Mouse (Mus musculus): Measurements from ENCODE around the gene Zfp507. TPM values are rescaled to one million over a fixed set of nuclear protein-coding genes. Genes with fewer than 3 reads are reported as not detected.
A peak's percentile ranks its signal among the peaks of the same experiment; 100 is the strongest.

Zfp507 gene
- polyA plus RNA-seq, 1 experiment from 2014 or later = 8.8 TPM

DNA sequence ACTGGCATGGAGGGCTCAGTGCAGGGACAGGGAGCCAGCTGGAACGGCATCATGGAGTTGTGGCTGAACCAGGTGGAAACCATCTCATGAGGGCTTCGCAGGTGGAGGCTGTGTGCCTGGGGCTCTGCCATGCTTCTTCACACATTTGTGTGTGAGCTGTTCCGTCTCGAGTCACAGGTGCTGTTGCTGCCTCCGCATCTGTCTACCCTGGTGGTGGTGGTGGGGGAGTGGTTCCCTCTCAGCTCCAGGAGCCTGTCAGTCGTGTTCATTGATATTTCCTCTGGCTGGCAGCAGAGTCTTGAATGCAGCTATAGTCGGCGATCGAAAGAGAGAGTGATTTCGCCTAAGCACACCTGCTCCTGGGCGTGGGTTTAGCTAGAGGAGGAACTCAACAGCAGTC is 10.5 kb upstream of the Zfp507 start:
- Histone ChIP-seq H3K27me3 (replicated peaks) (peaks cover 21% of the 10 kb centered on the region; the same call in 1 of the 2 replicates), H3K27ac (no peak overlapping the region), H3K36me3 (no peaks in the 10 kb centered on the region), H3K4me2 (no peak overlapping the region), H3K4me3 (no peak overlapping the region), H3K4me1 (no peaks in the 10 kb centered on the region), H3K9me3 (replicated peaks) (no peaks in the 10 kb centered on the region), H3K9ac (no peak overlapping the region)
- 65% methylated on average over 11 of the region's 11 CpGs for WGBS (ENCODE audit: insufficient replicate concordance)
- ATAC-seq = no peak

GRCm38 (mm10) chr7:35810736-35811135 is 7.9 kb upstream of the Zfp507 start:
- H3K4me3 ChIP-seq = no peak overlapping the region
- peaks cover 21% of the 10 kb centered on the region; the same call in 1 of the 2 replicates for H3K27me3 ChIP-seq (replicated peaks)
- no peak overlapping the region for H3K27ac ChIP-seq
- no peaks in the 10 kb centered on the region for H3K36me3 ChIP-seq
- no peak for ATAC-seq
- 29% methylated on average over 8 of the region's 8 CpGs for WGBS (ENCODE audit: insufficient replicate concordance)
- no peaks in the 10 kb centered on the region for H3K9me3 ChIP-seq (replicated peaks)
- no peak overlapping the region for H3K4me2 ChIP-seq
- no peaks in the 10 kb centered on the region for H3K4me1 ChIP-seq
- no peak overlapping the region for H3K9ac ChIP-seq

- H3K27me3 ChIP-seq (replicated peaks) = peaks cover 22% of the 10 kb centered on the region
- no peak for ATAC-seq
- no peak overlapping the region for H3K27ac ChIP-seq
Measured at GRCm38 (mm10) chr7:35804206-35804605, 1.4 kb upstream of the Zfp507 start.

DNA sequence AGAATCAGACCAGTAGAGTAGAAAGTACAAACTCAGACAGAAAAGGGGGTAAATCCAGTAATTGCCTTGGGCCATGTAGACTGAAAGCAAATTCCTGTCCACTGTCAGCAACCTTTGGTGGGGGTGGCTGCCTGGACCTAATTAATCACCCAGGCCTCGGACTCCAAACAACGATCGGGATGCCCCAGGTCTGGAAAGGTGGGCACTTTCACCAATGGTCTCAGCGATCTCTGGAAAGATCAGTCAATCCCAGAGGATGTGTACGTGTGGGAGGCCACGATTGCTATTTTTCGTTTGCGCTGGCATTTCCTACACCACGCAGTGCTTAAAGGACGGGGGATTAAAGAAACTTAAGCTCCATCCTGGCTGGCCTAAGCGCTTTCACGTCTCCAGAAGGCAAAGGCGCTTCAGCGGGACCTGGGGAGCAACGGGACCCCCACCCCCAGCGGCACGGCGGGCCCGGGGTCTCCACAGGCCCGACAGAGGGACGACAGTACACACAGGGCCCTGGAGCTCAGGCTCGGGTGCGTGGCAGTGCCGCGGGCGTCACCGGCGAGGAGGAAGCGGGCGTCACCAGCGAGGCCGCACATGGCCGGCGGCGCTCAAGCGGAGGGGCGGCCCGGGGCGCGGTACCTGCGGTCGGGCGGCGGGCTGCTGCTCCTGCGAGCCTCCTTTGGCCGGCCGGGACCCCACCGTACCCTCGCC is 450 bp downstream of the Zfp507 start:
- peak overlapping the region; percentile 85 for H3K4me3 ChIP-seq
- H3K4me1 ChIP-seq = peaks cover 19% of the 10 kb centered on the region
- H3K9ac ChIP-seq = peak overlapping the region; percentile 95
- H3K9me3 ChIP-seq (replicated peaks) = no peaks in the 10 kb centered on the region
- peak overlapping the region; percentile 85 for H3K27ac ChIP-seq
- under 1% methylated on average over 33 of the region's 49 CpGs for WGBS (ENCODE audit: insufficient replicate concordance)
- H3K4me2 ChIP-seq = peak overlapping the region; percentile 93
- H3K36me3 ChIP-seq = peaks cover 41% of the 10 kb centered on the region
- ATAC-seq = peak; percentile 87
- H3K27me3 ChIP-seq (replicated peaks) = peaks cover 19% of the 10 kb centered on the region

More at GRCm38 (mm10) chr7:35804206-35804605, 1.4 kb upstream of the Zfp507 start:
- no peak overlapping the region for H3K4me3 ChIP-seq
- H3K4me2 ChIP-seq = no peak overlapping the region
- H3K36me3 ChIP-seq = peaks cover 22% of the 10 kb centered on the region
- H3K9ac ChIP-seq = no peak overlapping the region
- peaks cover 12% of the 10 kb centered on the region; the same call in 1 of the 2 replicates for H3K4me1 ChIP-seq
- no peaks in the 10 kb centered on the region for H3K9me3 ChIP-seq (replicated peaks)
- 60% methylated on average over 10 of the region's 10 CpGs for WGBS (ENCODE audit: insufficient replicate concordance)

DNA sequence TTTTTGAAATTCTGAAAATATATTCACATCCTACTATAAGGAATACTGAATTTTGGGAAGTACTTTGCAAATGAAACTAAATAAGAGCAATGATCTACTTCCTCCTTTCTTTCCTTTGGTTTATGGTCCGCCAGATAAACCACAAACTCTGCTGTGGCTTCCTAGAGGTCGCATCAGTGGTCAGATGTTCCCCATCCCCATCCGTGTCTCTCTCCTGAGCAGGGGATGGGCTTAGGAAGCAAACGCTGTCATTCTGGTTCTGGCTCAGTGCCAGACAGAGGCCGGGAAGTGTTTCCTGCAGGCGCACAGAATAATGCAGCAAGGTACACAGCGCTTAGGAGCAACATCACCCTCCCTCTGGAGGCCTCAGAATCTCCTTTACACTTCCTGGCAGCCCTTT is 6.7 kb downstream of the Zfp507 start:
- no peak for ATAC-seq
- Histone ChIP-seq H3K4me3 (no peak overlapping the region), H3K36me3 (peaks cover 89% of the 10 kb centered on the region), H3K27me3 (replicated peaks) (no peaks in the 10 kb centered on the region), H3K27ac (no peak overlapping the region), H3K9ac (no peak overlapping the region), H3K9me3 (replicated peaks) (no peaks in the 10 kb centered on the region), H3K4me2 (no peak overlapping the region), H3K4me1 (peaks cover 57% of the 10 kb centered on the region)
- 27% methylated on average over 7 of the region's 7 CpGs for WGBS (ENCODE audit: insufficient replicate concordance)

GRCm38 (mm10) chr7:35794145-35794664 is 8.6 kb downstream of the Zfp507 start:
- Histone ChIP-seq H3K36me3 (peaks cover 89% of the 10 kb centered on the region), H3K4me3 (no peak overlapping the region), H3K27me3 (replicated peaks) (no peaks in the 10 kb centered on the region), H3K4me2 (0 out of 2 replicates have a peak overlapping the region, but pooled peaks have one; percentile 4), H3K27ac (no peak overlapping the region), H3K9me3 (replicated peaks) (no peaks in the 10 kb centered on the region), H3K9ac (no peak overlapping the region), H3K4me1 (peaks cover 52% of the 10 kb centered on the region)
- 52% methylated on average over 12 of the region's 12 CpGs for WGBS (ENCODE audit: insufficient replicate concordance)
- peak; percentile 36; the same call in 1 of the 2 replicates for ATAC-seq

DNA sequence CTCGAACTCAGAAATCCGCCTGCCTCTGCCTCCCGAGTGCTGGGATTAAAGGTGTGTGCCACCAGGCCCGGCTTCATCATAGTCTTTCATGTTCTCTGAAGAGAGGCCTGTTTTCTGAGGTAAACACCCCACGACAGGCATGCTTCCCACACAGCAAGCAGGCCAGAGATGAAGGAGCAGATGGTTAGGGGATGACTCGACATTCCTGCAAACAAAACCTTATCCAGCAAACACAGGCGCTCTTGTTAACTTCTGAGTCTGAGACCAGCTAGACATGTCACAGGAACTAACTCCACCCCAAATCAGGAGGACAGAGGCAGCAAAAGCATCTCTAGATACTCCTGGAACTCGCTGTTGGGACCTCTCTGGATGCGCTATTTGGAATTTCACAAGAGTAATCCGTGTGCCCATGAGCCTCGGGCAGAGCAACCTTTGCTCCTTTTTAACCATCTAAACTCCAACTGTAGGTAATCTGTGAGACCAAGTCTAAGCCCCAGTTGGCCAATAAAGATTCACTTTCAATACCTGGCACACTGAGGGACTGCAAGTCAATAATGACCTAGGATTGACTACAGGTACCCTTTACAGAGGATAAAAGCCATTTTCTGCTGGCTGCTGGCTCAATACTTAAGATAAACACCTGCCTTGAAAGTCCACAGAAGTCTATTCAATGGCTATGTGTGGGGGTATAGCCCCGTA is 10.5 kb downstream of the Zfp507 start:
- H3K9ac ChIP-seq = no peak overlapping the region
- H3K27me3 ChIP-seq (replicated peaks) = no peaks in the 10 kb centered on the region
- peaks cover 46% of the 10 kb centered on the region for H3K4me1 ChIP-seq
- H3K9me3 ChIP-seq (replicated peaks) = no peaks in the 10 kb centered on the region
- H3K4me3 ChIP-seq = no peak overlapping the region
- 59% methylated on average over 12 of the region's 12 CpGs for WGBS (ENCODE audit: insufficient replicate concordance)
- peak overlapping the region; percentile 58; the same call in 1 of the 2 replicates for H3K27ac ChIP-seq
- peaks cover 86% of the 10 kb centered on the region for H3K36me3 ChIP-seq
- ATAC-seq = peak; percentile 88
- no peak overlapping the region for H3K4me2 ChIP-seq

- Histone ChIP-seq H3K27ac (0 out of 2 replicates have a peak overlapping the region, but pooled peaks have one; percentile 58), H3K4me2 (no peak overlapping the region), H3K4me1 (peaks cover 34% of the 10 kb centered on the region), H3K4me3 (no peak overlapping the region), H3K36me3 (peaks cover 92% of the 10 kb centered on the region), H3K27me3 (replicated peaks) (no peaks in the 10 kb centered on the region), H3K9me3 (replicated peaks) (no peaks in the 10 kb centered on the region), H3K9ac (no peak overlapping the region)
- no peak for ATAC-seq
- 82% methylated on average over 8 of the region's 8 CpGs for WGBS (ENCODE audit: insufficient replicate concordance)
Measured at GRCm38 (mm10) chr7:35790926-35791325, 11.9 kb downstream of the Zfp507 start.

DNA sequence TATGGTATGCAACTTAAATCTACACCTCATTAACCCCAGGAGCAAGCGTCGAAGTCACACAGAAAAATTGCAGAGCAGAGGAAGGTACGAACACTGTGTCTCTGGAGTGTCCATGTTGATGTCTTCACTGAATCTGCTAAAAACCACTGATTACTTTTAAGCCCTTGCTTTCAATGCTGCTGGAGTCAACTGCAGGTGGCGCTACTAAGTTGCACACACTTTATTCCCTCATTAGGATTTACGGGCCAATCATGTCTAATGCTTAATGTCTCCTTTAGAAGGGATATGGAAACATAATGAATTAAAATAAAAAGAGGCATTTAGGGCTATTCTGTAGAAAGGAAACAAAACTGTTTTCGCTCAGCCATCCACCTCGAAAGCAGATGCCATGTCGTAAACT is 12.6 kb downstream of the Zfp507 start:
- Histone ChIP-seq H3K9me3 (replicated peaks) (no peaks in the 10 kb centered on the region), H3K27ac (no peak overlapping the region), H3K27me3 (replicated peaks) (no peaks in the 10 kb centered on the region), H3K4me2 (no peak overlapping the region), H3K36me3 (peaks cover 93% of the 10 kb centered on the region), H3K9ac (no peak overlapping the region), H3K4me1 (peaks cover 33% of the 10 kb centered on the region), H3K4me3 (no peak overlapping the region)
- WGBS (ENCODE audit: insufficient replicate concordance) = 86% methylated on average over 8 of the region's 8 CpGs
- ATAC-seq = no peak

GRCm38 (mm10) chr7:35785579-35785978 is 17.2 kb downstream of the Zfp507 start:
- 85% methylated on average over 4 of the region's 4 CpGs for WGBS (ENCODE audit: insufficient replicate concordance)

GRCm38 (mm10) chr7:35782252-35782651 is 20.6 kb downstream of the Zfp507 start:
- Histone ChIP-seq H3K36me3 (peaks cover 81% of the 10 kb centered on the region), H3K4me2 (no peak overlapping the region), H3K9ac (no peak overlapping the region), H3K9me3 (replicated peaks) (no peaks in the 10 kb centered on the region), H3K4me3 (no peak overlapping the region), H3K4me1 (no peaks in the 10 kb centered on the region), H3K27ac (no peak overlapping the region), H3K27me3 (replicated peaks) (no peaks in the 10 kb centered on the region)
- no peak for ATAC-seq

More at GRCm38 (mm10) chr7:35785579-35785978, 17.2 kb downstream of the Zfp507 start:
- no peak for ATAC-seq
- Histone ChIP-seq H3K9me3 (replicated peaks) (no peaks in the 10 kb centered on the region), H3K36me3 (peaks cover 83% of the 10 kb centered on the region), H3K27ac (no peak overlapping the region), H3K4me3 (no peak overlapping the region), H3K27me3 (replicated peaks) (no peaks in the 10 kb centered on the region), H3K4me1 (no peaks in the 10 kb centered on the region), H3K4me2 (no peak overlapping the region), H3K9ac (no peak overlapping the region)

DNA sequence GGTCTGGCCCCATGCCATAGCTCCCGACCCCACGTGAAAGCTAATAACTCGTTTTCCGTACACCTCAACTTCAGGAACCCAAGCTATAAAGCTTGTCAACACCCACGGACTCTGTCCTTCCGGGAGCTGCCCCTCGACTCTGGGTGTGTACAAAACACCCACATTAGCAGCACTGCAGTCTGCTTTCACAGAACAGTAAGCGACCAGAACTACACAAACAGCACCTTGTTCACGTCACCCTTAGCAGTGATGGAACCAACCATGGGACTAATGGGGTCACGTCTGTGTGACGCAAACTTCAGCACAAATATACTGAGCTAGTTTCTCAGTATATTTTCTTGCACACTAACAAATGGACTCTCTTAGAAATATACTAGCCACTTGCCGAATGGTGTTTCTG is 28.7 kb downstream of the Zfp507 start:
- ATAC-seq = no peak
- H3K9ac ChIP-seq = no peak overlapping the region
- peaks cover 71% of the 10 kb centered on the region for H3K36me3 ChIP-seq
- 84% methylated on average over 12 of the region's 12 CpGs for WGBS (ENCODE audit: insufficient replicate concordance)
- no peak overlapping the region for H3K4me3 ChIP-seq
- H3K9me3 ChIP-seq (replicated peaks) = no peaks in the 10 kb centered on the region
- no peak overlapping the region for H3K27ac ChIP-seq
- no peaks in the 10 kb centered on the region for H3K27me3 ChIP-seq (replicated peaks)
- peaks cover 23% of the 10 kb centered on the region for H3K4me1 ChIP-seq
- H3K4me2 ChIP-seq = no peak overlapping the region
